Mouse (Mus musculus) NIH3T3 (cell line): ENCODE measurements around the gene Sh3bp5.

Source experiments
- DNase-seq: peaks from one replicate; pipeline ENCODE4 v3.0.0-alpha.2; 2012; ENCODE audit warnings: low read depth

The Sh3bp5 gene

GRCm38 (mm10) chr14:31337406-31337805 lies 98.5 kb downstream of the Sh3bp5 start:
- DNase-seq, result no peak

GRCm38 (mm10) chr14:31336369-31337155 lies 99.3 kb downstream of the Sh3bp5 start, which contains the start of gene Capn7:
TSS of gene Capn7 (plus strand) at chr14:31336638.
- DNase-seq, result peak; percentile 98

- no peak for DNase-seq
These were observed 100.1 kb downstream of the Sh3bp5 start for GRCm38 (mm10) chr14:31335765-31336164.

- DNase-seq, result no peak
These were observed 104.9 kb downstream of the Sh3bp5 start for GRCm38 (mm10) chr14:31330957-31331356.

- DNase-seq, result no peak
These were observed 106.1 kb downstream of the Sh3bp5 start for GRCm38 (mm10) chr14:31329741-31330140.

- peak; percentile 10 for DNase-seq
These were observed 108.2 kb downstream of the Sh3bp5 start for GRCm38 (mm10) chr14:31327681-31328080.

GRCm38 (mm10) chr14:31327196-31327595 lies 108.7 kb downstream of the Sh3bp5 start:
- no peak for DNase-seq

GRCm38 (mm10) chr14:31326770-31327169 lies 109.1 kb downstream of the Sh3bp5 start:
- DNase-seq, result no peak

- DNase-seq, result no peak
These were observed 110.3 kb downstream of the Sh3bp5 start for GRCm38 (mm10) chr14:31325551-31325950.

GRCm38 (mm10) chr14:31324851-31325250 lies 111.0 kb downstream of the Sh3bp5 start:
- DNase-seq, result no peak

GRCm38 (mm10) chr14:31323849-31324792 lies 111.8 kb downstream of the Sh3bp5 start, which contains the start of gene Dnah1:
TSS of gene Dnah1 (minus strand) at chr14:31323896.
- DNase-seq, result no peak

- DNase-seq, result no peak
These were observed 112.7 kb downstream of the Sh3bp5 start for GRCm38 (mm10) chr14:31323189-31323588.

GRCm38 (mm10) chr14:31322191-31322590 lies 113.7 kb downstream of the Sh3bp5 start:
- DNase-seq, result no peak

- no peak for DNase-seq
These were observed 114.7 kb downstream of the Sh3bp5 start for GRCm38 (mm10) chr14:31321181-31321580.

- DNase-seq, result no peak
These were observed 116.3 kb downstream of the Sh3bp5 start for GRCm38 (mm10) chr14:31319546-31319945.

- no peak for DNase-seq
These were observed 118.1 kb downstream of the Sh3bp5 start for GRCm38 (mm10) chr14:31317754-31318153.

- DNase-seq, result no peak
These were observed 119.3 kb downstream of the Sh3bp5 start for GRCm38 (mm10) chr14:31316613-31317012.

GRCm38 (mm10) chr14:31313192-31313591 lies 122.7 kb downstream of the Sh3bp5 start:
- DNase-seq, result no peak
